Mouse (Mus musculus): ENCODE measurements at regions not wholly inside any gene's neighbourhood (a gene's known extent, or its start where the extent isn't known, plus 50 kb on each side); places are given as distances from the start of the nearest gene placed in this dataset.

DNA sequence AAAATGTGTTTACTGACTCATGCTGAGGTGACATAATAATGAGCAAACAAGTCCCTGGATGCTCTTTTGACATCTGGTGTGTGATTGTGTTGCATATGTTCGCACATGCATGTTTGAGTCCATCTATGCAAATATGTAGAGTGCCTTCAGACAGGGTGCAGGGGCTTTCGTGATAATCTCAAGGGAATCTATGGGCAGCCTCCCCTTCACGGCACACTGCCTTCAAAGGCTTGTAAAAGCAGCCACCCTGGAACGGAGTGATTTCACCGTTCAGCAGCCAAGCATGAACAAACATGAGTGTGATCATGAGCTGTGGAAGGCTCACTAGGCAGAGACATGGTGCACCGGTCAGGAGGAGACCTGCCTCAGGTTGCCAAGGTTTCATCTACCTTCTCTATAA lies 57.1 kb upstream of the Mbip start:
- TF ChIP-seq POLR2A (IDR thresholded peaks at IDR 0.05; ENCODE audit: low read depth, low read length), result no peak
- no peak for TF ChIP-seq CTCF (conservative IDR thresholded peaks at IDR 0.05; ENCODE audit: insufficient read depth, insufficient read length, low read depth, low read length)

Data from kidney, adult 2 months (tissue).